12 mouse cellular contexts compared by ENCODE assay signal in genomic region chr16:16525266-16525904, GRCm38 (mm10).
DNase-seq lines count a peak whose midpoint lies in the region; ATAC-seq and TF ChIP-seq lines count a peak whose summit lies in the region.
"Had no signal": no experiment of that assay in that cellular context is flagged by ENCODE, and none has a peak within 500 bp of the region (broad histone marks: within the 10 kb centered on the region; RNA-seq: fewer than 3 reads in every experiment).

No protein-coding gene starts in this region.

- peak overlapping the region; percentile 51 for H3K4me2 ChIP-seq in heart, embryonic 15.5 days
- H3K4me2 ChIP-seq: limb, embryonic 13.5 days had no signal

- no peak for ATAC-seq in heart, embryonic 15.5 days (replicated peaks; ENCODE audit: insufficient number of reproducible peaks, insufficient read depth, low FRiP score, low read depth)
- no peak for ATAC-seq in inflammation-experienced regulatory T-cells, adult 6 months
- ATAC-seq: activated CD4-positive, CD25-positive, alpha-beta regulatory T cell, adult 4 months; CD4-positive, CD25-positive, alpha-beta regulatory T cell, adult 4 months had no signal

- intact Hi-C loops in heart, postnatal 25 days (cut with DNase I): no loop called here

- WGBS in heart, embryonic 15.5 days: 59% methylated on average over 3 of the region's 3 CpGs

- H3K27ac ChIP-seq in testis, adult 2 months (ENCODE audit: control insufficient read depth, insufficient read depth, low read depth, low read length): peak overlapping the region; percentile 70
- peak overlapping the region; percentile 85 for H3K27ac ChIP-seq in heart, embryonic 15.5 days
- H3K27ac ChIP-seq: limb, embryonic 13.5 days had no signal

- TF ChIP-seq POLR2A in testis, adult 2 months (IDR thresholded peaks at IDR 0.05; ENCODE audit: control insufficient read depth, low read depth, low read length): no peak

- H3K27me3 ChIP-seq in testis, adult 2 months (ENCODE audit: control insufficient read depth, insufficient read depth, low read length): no peaks in the 10 kb centered on the region
- no peaks in the 10 kb centered on the region for H3K27me3 ChIP-seq in heart, embryonic 15.5 days
- H3K27me3 ChIP-seq: limb, embryonic 13.5 days had no signal

- H3K4me3 ChIP-seq in testis, adult 2 months (ENCODE audit: control insufficient read depth, low read depth, low read length): no peak overlapping the region
- peak overlapping the region; percentile 1; the same call in 1 of the 2 replicates for H3K4me3 ChIP-seq in heart, embryonic 15.5 days
- H3K4me3 ChIP-seq: limb, embryonic 13.5 days had no signal

- no peaks in the 10 kb centered on the region for H3K9me3 ChIP-seq in heart, embryonic 15.5 days (replicated peaks)
- H3K9me3 ChIP-seq: limb, embryonic 13.5 days had no signal

- H3K9ac ChIP-seq in heart, embryonic 15.5 days: no peak overlapping the region
- H3K9ac ChIP-seq: limb, embryonic 13.5 days had no signal

- no peak for TF ChIP-seq CTCF in testis, adult 2 months (IDR thresholded peaks at IDR 0.05; ENCODE audit: control insufficient read depth, insufficient read depth, insufficient replicate concordance, low read depth, low read length)

- DNase-seq in heart, adult 11 months: peak; percentile 89
- DNase-seq in heart, postnatal 25 days (ENCODE audit: low spot score): no peak
- DNase-seq in testis, postnatal 10 days (ENCODE audit: low spot score): no peak
- DNase-seq in spleen, postnatal 10 days (ENCODE audit: low spot score in 2 of 2): no peak
- DNase-seq in frontal cortex, postnatal 36 days (ENCODE audit: low spot score in 2 of 2): no peak
- DNase-seq: gastrocnemius, postnatal 25 days had no signal

- no peaks in the 10 kb centered on the region for H3K4me1 ChIP-seq in testis, adult 2 months (ENCODE audit: control insufficient read depth, insufficient read depth, low read length)
- H3K4me1 ChIP-seq in heart, embryonic 15.5 days (replicated peaks): peaks cover 23% of the 10 kb centered on the region

- H3K36me3 ChIP-seq in testis, adult 2 months (ENCODE audit: control insufficient read depth, insufficient read depth, low read length): no peaks in the 10 kb centered on the region
- no peaks in the 10 kb centered on the region for H3K36me3 ChIP-seq in heart, embryonic 15.5 days
- H3K36me3 ChIP-seq: limb, embryonic 13.5 days had no signal
